Mouse (Mus musculus) limb, embryonic 14.5 days (tissue): ENCODE results near the gene Soat2. TPM values are rescaled to one million over a fixed set of nuclear protein-coding genes. Genes with fewer than 3 reads are reported as not detected.

Source experiments
- ATAC-seq: fragments of 200-750 bp; cut with Nextera tagmentation; 2 replicates; pipeline ENCODE4 v1.8.0; 2017; ENCODE audit warnings: low read depth, moderate number of reproducible peaks, moderate TSS enrichment; ENCODE audit not compliant: low FRiP score
- DNase-seq: peaks from one replicate; pipeline ENCODE4 v3.0.0-alpha.2; 2015; ENCODE audit warnings: low spot score
- H3K27ac ChIP-seq: fragments of 300-500 bp; sonication (generic); replicated peaks from 2 replicates; pipeline ENCODE4 v1.5.1; 2014; ENCODE audit warnings: low read depth, mild to moderate bottlenecking, low read length, moderate library complexity, mixed read lengths
- H3K27me3 ChIP-seq: fragments of 300-500 bp; sonication (generic); 2 replicates; pipeline ENCODE4 v1.6.1; 2014; ENCODE audit warnings: low read length, mixed read lengths; ENCODE audit not compliant: control insufficient read depth, insufficient read depth
- H3K36me3 ChIP-seq: fragments of 300-500 bp; sonication (generic); 2 replicates; pipeline ENCODE4 v1.6.1; 2014; ENCODE audit warnings: mild to moderate bottlenecking, low read length, moderate library complexity, mixed read lengths; ENCODE audit not compliant: control insufficient read depth, insufficient read depth
- H3K4me1 ChIP-seq: fragments of 300-500 bp; sonication (generic); 2 replicates; pipeline ENCODE4 v1.6.1; 2014; ENCODE audit warnings: antibody characterized with exemption, low read length, mixed read lengths; ENCODE audit not compliant: control insufficient read depth, insufficient read depth
- H3K4me2 ChIP-seq: fragments of 300-500 bp; sonication (generic); replicated peaks from 2 replicates; pipeline ENCODE4 v1.6.1; 2014; ENCODE audit warnings: low read depth, mild to moderate bottlenecking, low read length, moderate library complexity; ENCODE audit not compliant: severe bottlenecking
- H3K4me3 ChIP-seq: fragments of 300-500 bp; sonication (generic); replicated peaks from 2 replicates; pipeline ENCODE4 v1.5.1; 2014; ENCODE audit warnings: low read length
- H3K9ac ChIP-seq: fragments of 300-500 bp; sonication (generic); 2 replicates; pipeline ENCODE4 v1.6.1; 2014; ENCODE audit warnings: mild to moderate bottlenecking, low read depth, low read length, moderate library complexity; ENCODE audit not compliant: severe bottlenecking
- H3K9me3 ChIP-seq: fragments of 300-500 bp; sonication (generic); 2 replicates; pipeline ENCODE4 v1.6.1; 2016; ENCODE audit warnings: low read length; ENCODE audit not compliant: control insufficient read depth
- POLR2A ChIP-seq: fragments of 200-500 bp; IDR thresholded peaks from 2 replicates; pipeline ENCODE4 v1.8.0; 2012; ENCODE audit warnings: inconsistent platforms, mild to moderate bottlenecking, moderate library complexity, borderline replicate concordance; ENCODE audit not compliant: insufficient read depth, insufficient read length; ENCODE audit errors: extremely low read depth
- WGBS: fragments of 180-500 bp; shearing (Covaris S2); extraction: QIAGEN DNeasy Blood & Tissue Kit; methylation state at CpG from one replicate; pipeline ENCODE4 v1.1.7; 2014; 5-methylcytosine and 5-hydroxymethylcytosine counted together
- polyA plus RNA-seq, 2 experiments: library from polyadenylated mRNA; depleted of rRNA in 1 of 2; stranded (reverse) in 1 of 2; unstranded in 1 of 2; fragments of >200 nt; fragmentation: Nextera tagmentation in 1 of 2; extraction: Ambion mirVana in 1 of 2; gene quantifications; 2 replicates each; pipeline versions ENCODE4 v1.2.1 to v1.2.3; 2012 to 2014

The Soat2 gene
- polyA plus RNA-seq, 2 experiments, result 0.76 to 0.87 TPM

GRCm38 (mm10) chr15:102144726-102145125, 5.6 kb upstream of the Soat2 start:
- H3K4me2 ChIP-seq, result peak overlapping the region; percentile 45
- H3K9me3 ChIP-seq, result no peaks in the 10 kb centered on the region
- peak overlapping the region; percentile 40 for H3K9ac ChIP-seq
- H3K36me3 ChIP-seq, result no peaks in the 10 kb centered on the region
- H3K27ac ChIP-seq, result no peak overlapping the region
- ATAC-seq (no peak), DNase-seq (no peak)
- peaks cover 22% of the 10 kb centered on the region for H3K27me3 ChIP-seq
- peak overlapping the region; percentile 29 for H3K4me3 ChIP-seq
- peaks cover 10% of the 10 kb centered on the region for H3K4me1 ChIP-seq
- WGBS, result 20% methylated on average over 19 of the region's 19 CpGs
- no peak for TF ChIP-seq POLR2A

- peaks cover 22% of the 10 kb centered on the region for H3K27me3 ChIP-seq
- H3K36me3 ChIP-seq, result no peaks in the 10 kb centered on the region
- H3K4me2 ChIP-seq, result no peak overlapping the region
- peaks cover 11% of the 10 kb centered on the region for H3K4me1 ChIP-seq
- H3K9me3 ChIP-seq, result no peaks in the 10 kb centered on the region
- WGBS, result 88% methylated on average over 10 of the region's 10 CpGs
- no peak for ATAC-seq
- no peak for DNase-seq
- no peak overlapping the region for H3K27ac ChIP-seq
- H3K4me3 ChIP-seq, result no peak overlapping the region
- H3K9ac ChIP-seq, result no peak overlapping the region
- TF ChIP-seq POLR2A, result no peak
These were observed 5.0 kb upstream of the Soat2 start for GRCm38 (mm10) chr15:102145330-102145729.

DNA sequence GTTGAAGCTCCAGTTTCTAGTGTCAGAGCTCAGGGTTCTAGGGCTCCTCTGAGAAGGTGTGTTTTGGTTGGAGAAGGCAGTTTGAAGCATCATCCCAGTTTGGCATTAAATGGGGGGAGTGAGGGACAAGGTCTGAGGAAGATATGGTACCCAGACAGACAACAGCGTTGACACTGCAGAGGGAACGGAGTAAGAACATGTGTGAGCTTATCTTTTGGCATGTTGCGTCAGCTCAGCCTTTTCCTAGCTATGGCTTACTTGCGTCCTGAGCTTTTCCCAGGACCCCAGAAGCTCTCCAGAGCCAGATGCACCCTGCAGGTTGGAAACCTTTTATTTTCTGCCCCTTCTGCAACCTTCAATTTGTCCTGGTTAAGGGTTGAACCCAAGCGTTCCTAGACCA, 4.2 kb upstream of the Soat2 start:
- Histone ChIP-seq H3K27me3 (peaks cover 22% of the 10 kb centered on the region), H3K4me3 (no peak overlapping the region), H3K9ac (no peak overlapping the region), H3K4me2 (no peak overlapping the region), H3K36me3 (no peaks in the 10 kb centered on the region), H3K27ac (no peak overlapping the region), H3K4me1 (peaks cover 15% of the 10 kb centered on the region), H3K9me3 (no peaks in the 10 kb centered on the region)
- DNase-seq (no peak), ATAC-seq (no peak)
- WGBS, result 83% methylated on average over 5 of the region's 5 CpGs
- TF ChIP-seq POLR2A, result no peak

DNA sequence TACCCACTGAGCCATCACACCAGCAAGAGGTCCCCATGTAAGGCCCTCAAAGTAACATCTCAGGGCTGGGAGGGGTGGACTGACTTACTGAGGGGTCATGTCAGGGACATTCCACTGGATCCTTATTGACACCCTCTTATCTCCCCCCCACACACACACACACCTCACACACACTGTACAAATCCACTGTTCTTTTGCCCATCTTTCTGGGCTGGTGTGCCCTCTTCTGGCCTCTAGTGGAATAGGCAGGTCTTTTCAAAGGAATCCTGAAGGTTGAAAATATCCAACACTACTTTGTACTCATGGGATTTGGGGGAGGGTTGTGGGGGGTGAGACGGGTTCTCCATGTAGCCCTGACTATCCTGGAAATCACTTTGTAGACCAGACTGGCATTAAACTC, 3.4 kb upstream of the Soat2 start:
- 0% methylated on average over 1 of the region's 1 CpGs for WGBS
- Histone ChIP-seq H3K4me1 (peaks cover 15% of the 10 kb centered on the region), H3K9me3 (no peaks in the 10 kb centered on the region), H3K4me2 (no peak overlapping the region), H3K9ac (no peak overlapping the region), H3K36me3 (no peaks in the 10 kb centered on the region), H3K4me3 (no peak overlapping the region), H3K27me3 (peaks cover 22% of the 10 kb centered on the region), H3K27ac (no peak overlapping the region)
- ATAC-seq (peak; percentile 47), DNase-seq (peak; percentile 20)
- TF ChIP-seq POLR2A, result no peak

- Histone ChIP-seq H3K4me2 (no peak overlapping the region), H3K27me3 (peaks cover 22% of the 10 kb centered on the region), H3K27ac (no peak overlapping the region), H3K4me1 (peaks cover 15% of the 10 kb centered on the region), H3K9me3 (no peaks in the 10 kb centered on the region), H3K36me3 (no peaks in the 10 kb centered on the region), H3K9ac (no peak overlapping the region), H3K4me3 (no peak overlapping the region)
- no peak for TF ChIP-seq POLR2A
- 65% methylated on average over 16 of the region's 16 CpGs for WGBS
- ATAC-seq, result no peak
- DNase-seq, result no peak
These were observed 2.5 kb upstream of the Soat2 start for GRCm38 (mm10) chr15:102147674-102148402.
